Mouse (Mus musculus): Measurements from ENCODE around the gene Trpv2. TPM values are rescaled to one million over a fixed set of nuclear protein-coding genes. Genes with fewer than 3 reads are reported as not detected.
A peak's percentile ranks its signal among the peaks of the same experiment; 100 is the strongest.

The Trpv2 gene
- polyA plus RNA-seq, 1 experiment, result 22.0 TPM

GRCm38 (mm10) chr11:62576530-62577152 lies 2.4 kb downstream of the Trpv2 start:
- peak in 1 of 2 experiments; percentile 41 for DNase-seq
- Histone ChIP-seq H3K27me3 (ENCODE audit: control insufficient read depth, insufficient read depth, low read length) (no peaks in the 10 kb centered on the region), H3K4me1 (ENCODE audit: control insufficient read depth, insufficient read depth, low read length) (no peaks in the 10 kb centered on the region)

GRCm38 (mm10) chr11:62583031-62583430 lies 8.7 kb downstream of the Trpv2 start:
- Histone ChIP-seq H3K4me3 (replicated peaks; ENCODE audit: insufficient read depth, low read depth, low read length) (no peak overlapping the region), H3K27ac (ENCODE audit: insufficient read depth, low read length) (no peak overlapping the region), H3K4me1 (ENCODE audit: control insufficient read depth, insufficient read depth, low read length) (no peaks in the 10 kb centered on the region; the same call in 1 of the 2 replicates), H3K27me3 (ENCODE audit: control insufficient read depth, insufficient read depth, low read length) (no peaks in the 10 kb centered on the region)
- no peak for DNase-seq
- 59% methylated on average over 6 of the region's 6 CpGs for WGBS
- no peak for TF ChIP-seq CTCF (IDR thresholded peaks at IDR 0.05; ENCODE audit: borderline replicate concordance, insufficient read depth, low read depth, low read length)
- TF ChIP-seq POLR2A (IDR thresholded peaks at IDR 0.05; ENCODE audit: borderline replicate concordance, insufficient read depth, low read length), result no peak

More at GRCm38 (mm10) chr11:62576530-62577152, 2.4 kb downstream of the Trpv2 start:
- Histone ChIP-seq H3K27ac (ENCODE audit: insufficient read depth, low read length) (no peak overlapping the region; the same call in 1 of the 2 replicates), H3K4me3 (replicated peaks; ENCODE audit: insufficient read depth, low read depth, low read length) (peak overlapping the region; percentile 64)
- TF ChIP-seq CTCF (IDR thresholded peaks at IDR 0.05; ENCODE audit: borderline replicate concordance, insufficient read depth, low read depth, low read length) (no peak), POLR2A (IDR thresholded peaks at IDR 0.05; ENCODE audit: borderline replicate concordance, insufficient read depth, low read length) (no peak)
- 31% methylated on average over 16 of the region's 16 CpGs for WGBS

GRCm38 (mm10) chr11:62584671-62585206 lies 10.5 kb downstream of the Trpv2 start:
- TF ChIP-seq POLR2A (IDR thresholded peaks at IDR 0.05; ENCODE audit: borderline replicate concordance, insufficient read depth, low read length), result no peak
- TF ChIP-seq CTCF (IDR thresholded peaks at IDR 0.05; ENCODE audit: borderline replicate concordance, insufficient read depth, low read depth, low read length), result no peak

GRCm38 (mm10) chr11:62587034-62587433 lies 12.7 kb downstream of the Trpv2 start:
- H3K4me3 ChIP-seq (replicated peaks; ENCODE audit: insufficient read depth, low read depth, low read length), result no peak overlapping the region

More at GRCm38 (mm10) chr11:62584671-62585206, 10.5 kb downstream of the Trpv2 start:
- no peak overlapping the region for H3K27ac ChIP-seq (ENCODE audit: insufficient read depth, low read length)
- no peaks in the 10 kb centered on the region; the same call in 1 of the 2 replicates for H3K4me1 ChIP-seq (ENCODE audit: control insufficient read depth, insufficient read depth, low read length)
- no peaks in the 10 kb centered on the region for H3K27me3 ChIP-seq (ENCODE audit: control insufficient read depth, insufficient read depth, low read length)
- 84% methylated on average over 9 of the region's 9 CpGs for WGBS
- no peak for DNase-seq
- no peak overlapping the region for H3K4me3 ChIP-seq (replicated peaks; ENCODE audit: insufficient read depth, low read depth, low read length)

GRCm38 (mm10) chr11:62589391-62589790 lies 15.1 kb downstream of the Trpv2 start:
- TF ChIP-seq POLR2A (IDR thresholded peaks at IDR 0.05; ENCODE audit: borderline replicate concordance, insufficient read depth, low read length) (no peak), CTCF (IDR thresholded peaks at IDR 0.05; ENCODE audit: borderline replicate concordance, insufficient read depth, low read depth, low read length) (no peak)
- H3K4me3 ChIP-seq (replicated peaks; ENCODE audit: insufficient read depth, low read depth, low read length), result no peak overlapping the region
- no peaks in the 10 kb centered on the region for H3K27me3 ChIP-seq (ENCODE audit: control insufficient read depth, insufficient read depth, low read length)
- DNase-seq, result no peak
- H3K27ac ChIP-seq (ENCODE audit: insufficient read depth, low read length), result no peak overlapping the region
- H3K4me1 ChIP-seq (ENCODE audit: control insufficient read depth, insufficient read depth, low read length), result peaks cover 20% of the 10 kb centered on the region
- WGBS, result 78% methylated on average over 10 of the region's 10 CpGs

More at GRCm38 (mm10) chr11:62587034-62587433, 12.7 kb downstream of the Trpv2 start:
- Histone ChIP-seq H3K27ac (ENCODE audit: insufficient read depth, low read length) (no peak overlapping the region), H3K27me3 (ENCODE audit: control insufficient read depth, insufficient read depth, low read length) (no peaks in the 10 kb centered on the region), H3K4me1 (ENCODE audit: control insufficient read depth, insufficient read depth, low read length) (peaks cover 17% of the 10 kb centered on the region)
- no peak for TF ChIP-seq CTCF (IDR thresholded peaks at IDR 0.05; ENCODE audit: borderline replicate concordance, insufficient read depth, low read depth, low read length)
- no peak for TF ChIP-seq POLR2A (IDR thresholded peaks at IDR 0.05; ENCODE audit: borderline replicate concordance, insufficient read depth, low read length)
- WGBS, result 76% methylated on average over 5 of the region's 5 CpGs
- DNase-seq, result no peak

GRCm38 (mm10) chr11:62591026-62591425 lies 16.7 kb downstream of the Trpv2 start:
- peaks cover 20% of the 10 kb centered on the region for H3K4me1 ChIP-seq (ENCODE audit: control insufficient read depth, insufficient read depth, low read length)
- peak overlapping the region; percentile 57 for H3K27ac ChIP-seq (ENCODE audit: insufficient read depth, low read length)
- H3K27me3 ChIP-seq (ENCODE audit: control insufficient read depth, insufficient read depth, low read length), result no peaks in the 10 kb centered on the region
- H3K4me3 ChIP-seq (replicated peaks; ENCODE audit: insufficient read depth, low read depth, low read length), result no peak overlapping the region
- TF ChIP-seq CTCF (IDR thresholded peaks at IDR 0.05; ENCODE audit: borderline replicate concordance, insufficient read depth, low read depth, low read length) (no peak), POLR2A (IDR thresholded peaks at IDR 0.05; ENCODE audit: borderline replicate concordance, insufficient read depth, low read length) (no peak)
- peak; percentile 51 to 74 for DNase-seq
- WGBS, result 7% methylated on average over 2 of the region's 2 CpGs

GRCm38 (mm10) chr11:62591904-62592575 lies 17.8 kb downstream of the Trpv2 start:
- WGBS, result 76% methylated on average over 8 of the region's 8 CpGs
- Histone ChIP-seq H3K4me1 (ENCODE audit: control insufficient read depth, insufficient read depth, low read length) (peaks cover 20% of the 10 kb centered on the region), H3K4me3 (replicated peaks; ENCODE audit: insufficient read depth, low read depth, low read length) (no peak overlapping the region), H3K27ac (ENCODE audit: insufficient read depth, low read length) (peak overlapping the region; percentile 57; the same call in 1 of the 2 replicates), H3K27me3 (ENCODE audit: control insufficient read depth, insufficient read depth, low read length) (no peaks in the 10 kb centered on the region)
- TF ChIP-seq CTCF (IDR thresholded peaks at IDR 0.05; ENCODE audit: borderline replicate concordance, insufficient read depth, low read depth, low read length), result no peak
- TF ChIP-seq POLR2A (IDR thresholded peaks at IDR 0.05; ENCODE audit: borderline replicate concordance, insufficient read depth, low read length), result no peak
- DNase-seq, result no peak

Measured in cerebellum, adult 2 months (tissue).